Mouse (Mus musculus): ENCODE data around the gene Cdiptos. TPM values are rescaled to one million over a fixed set of nuclear protein-coding genes. Genes with fewer than 3 reads are reported as not detected.

Gene Cdiptos
- 0.95 and 1.3 TPM in 2 replicates for total RNA-seq (2023)

DNA sequence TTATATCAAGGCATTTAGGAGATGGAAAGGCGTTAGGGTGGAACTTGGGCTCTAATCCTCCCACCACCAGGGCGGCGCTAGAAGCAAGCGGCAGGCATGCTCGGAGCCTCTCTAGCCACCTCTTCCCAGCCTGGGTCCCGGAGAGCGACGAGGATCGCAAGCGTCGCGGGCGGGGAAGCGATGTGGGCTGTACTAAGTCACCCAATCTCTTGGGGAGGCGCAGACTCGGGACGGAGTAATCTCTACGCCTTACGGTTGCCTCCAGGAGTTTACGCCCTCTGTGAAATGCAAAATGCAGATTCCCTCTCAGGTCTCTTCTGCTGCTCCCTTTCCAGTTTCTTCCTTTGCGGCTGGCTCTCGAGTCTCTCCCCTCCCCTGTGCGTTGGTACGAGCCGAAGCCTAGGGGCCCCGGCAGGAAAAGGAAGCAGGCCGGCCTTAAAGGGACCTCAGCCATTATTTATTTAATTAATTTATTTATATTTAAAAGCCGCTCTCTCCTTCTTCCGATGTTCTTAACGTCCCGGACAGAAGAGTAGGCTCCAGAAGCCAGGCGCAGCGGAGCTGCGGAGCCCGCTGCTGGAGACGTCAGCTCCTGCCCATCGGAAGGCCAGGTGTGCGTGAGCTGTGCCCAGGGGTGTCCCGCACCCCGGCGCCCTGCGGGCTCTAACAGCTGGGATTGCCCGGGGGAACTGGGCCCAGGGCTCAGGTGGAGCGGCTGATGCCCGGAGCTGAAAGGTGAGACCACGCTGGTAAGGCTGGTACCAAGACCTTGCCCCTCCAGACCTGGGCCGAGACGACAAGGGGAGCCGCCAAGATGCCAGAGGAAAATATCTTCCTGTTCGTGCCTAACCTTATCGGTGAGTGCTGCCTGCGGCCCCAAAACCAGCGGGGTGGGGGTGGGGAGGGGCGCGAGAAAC is at the start of gene Cdiptos:
Cdiptos (minus strand) TSS at position 149 of the 917 bp plus-strand sequence.

DNA sequence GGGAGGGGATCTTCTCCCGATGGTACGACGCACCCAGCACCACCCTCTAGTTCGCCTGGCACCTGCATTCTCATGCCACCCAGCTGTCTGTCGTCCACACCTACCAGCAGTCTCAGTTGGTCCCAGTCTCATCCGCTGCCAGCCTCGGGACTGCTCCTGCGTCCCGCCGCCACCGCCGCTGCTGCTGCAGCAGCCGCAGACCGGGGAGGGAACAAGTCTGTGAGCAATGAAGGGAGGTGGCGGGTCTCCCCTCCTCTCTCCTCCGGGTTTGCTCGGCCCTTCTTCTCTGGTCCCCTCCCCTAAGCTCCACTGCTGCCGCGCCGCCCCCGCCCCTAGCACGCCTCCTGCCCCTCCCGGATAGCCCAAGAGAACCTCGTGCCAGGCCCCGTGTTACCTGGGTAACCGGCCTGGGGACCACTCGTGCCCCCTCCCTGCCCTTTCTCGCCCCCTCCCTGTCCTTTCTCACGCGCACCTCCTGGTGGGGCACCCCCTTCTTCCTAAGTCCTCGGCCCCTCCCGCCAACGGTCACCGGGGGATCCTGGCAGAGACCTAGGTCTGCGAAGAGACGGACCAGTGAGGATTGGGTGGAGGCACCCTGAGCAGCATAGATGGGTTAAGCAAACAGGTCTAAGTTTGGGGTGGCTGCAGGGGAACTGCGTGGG is 45.1 kb upstream of the Cdiptos start, which contains the start of the genes Gm42742 and Prrt2:
Gm42742 (minus strand) TSS at position 197 of the 662 bp plus-strand sequence.
Prrt2 (minus strand) TSS at position 311 of the 662 bp plus-strand sequence.

DNA sequence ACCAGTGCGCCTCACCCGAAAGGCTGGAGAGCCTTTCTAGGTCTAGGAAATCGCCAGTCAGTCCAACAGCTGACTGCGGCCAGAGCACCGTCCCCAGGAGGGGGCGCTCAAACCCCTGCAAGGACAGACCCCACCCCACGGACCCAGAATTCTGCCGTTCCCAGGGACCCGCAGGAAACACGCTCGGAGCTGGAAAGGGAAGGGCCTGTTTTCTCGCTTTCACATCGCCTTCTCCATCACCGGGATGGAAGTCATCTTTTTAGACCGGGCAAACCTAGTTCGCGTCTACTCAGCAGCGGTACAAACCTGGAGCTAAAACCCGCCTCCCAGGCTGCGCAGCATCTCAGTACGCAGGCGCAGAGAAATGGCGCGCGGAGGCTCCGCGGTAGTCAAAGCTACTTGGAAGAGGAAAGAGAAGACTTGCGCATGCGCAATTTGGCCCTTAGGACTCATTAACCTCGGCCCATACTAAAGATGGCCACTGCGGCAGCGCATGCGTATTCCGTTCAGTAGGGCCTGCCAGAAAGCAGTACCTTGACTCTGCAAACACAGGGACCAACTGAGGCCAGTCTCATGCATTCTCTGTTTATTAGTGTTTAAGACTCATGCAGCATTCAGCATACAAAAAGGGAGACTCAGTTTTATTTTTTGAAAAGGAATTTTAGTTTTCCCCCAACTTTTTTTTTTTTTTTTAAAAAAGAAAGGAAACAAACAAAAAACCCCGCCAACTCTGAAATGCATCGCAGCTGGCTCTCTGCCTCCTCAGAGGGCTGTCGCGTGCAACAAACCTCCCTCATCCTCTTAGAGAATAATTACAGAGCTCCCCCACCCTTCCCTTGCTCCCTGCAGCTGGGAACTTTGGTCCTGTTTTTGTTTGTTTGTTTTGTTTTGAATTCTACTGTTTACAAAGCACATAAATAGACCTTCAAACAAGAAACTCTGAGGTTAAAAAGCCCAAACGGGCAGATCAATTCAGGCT is 41.4 kb upstream of the Cdiptos start, which contains the start of gene Pagr1a:
Pagr1a (minus strand) TSS at position 382 of the 979 bp plus-strand sequence.

DNA sequence TGATC is 40.4 kb upstream of the Cdiptos start, which contains the start of gene Pagr1b:
Pagr1b (minus strand) TSS at position 4 of the 5 bp plus-strand sequence.

DNA sequence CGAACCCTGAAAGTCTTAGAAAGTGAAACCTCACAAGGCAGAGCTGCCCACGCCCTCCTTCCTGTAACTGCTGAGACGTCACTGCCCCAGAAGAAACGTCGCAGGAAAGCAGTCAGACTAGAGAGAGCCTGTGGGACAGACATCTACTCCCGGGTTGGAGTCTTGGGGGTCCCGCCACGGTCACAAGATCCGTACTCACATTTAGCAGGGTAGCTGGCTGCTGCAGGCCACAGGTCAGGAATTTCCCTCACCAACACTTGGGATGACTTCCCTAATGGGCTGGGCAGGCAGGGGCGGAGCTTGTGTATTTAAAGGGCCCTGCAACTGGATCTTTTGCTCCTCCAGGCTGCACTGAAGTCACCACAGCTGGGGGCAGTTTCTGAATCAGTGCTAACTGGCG is 38.4 kb upstream of the Cdiptos start, which contains the start of gene Mvp:
Mvp (minus strand) TSS at position 302 of the 400 bp plus-strand sequence.

DNA sequence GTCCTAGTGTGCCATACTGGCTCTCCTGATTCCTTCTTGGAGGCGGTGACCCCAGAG is 177 bp downstream of the Cdiptos start, which contains the start of gene Cdipt:
Cdipt (plus strand) TSS at position 22 of the 57 bp plus-strand sequence.

DNA sequence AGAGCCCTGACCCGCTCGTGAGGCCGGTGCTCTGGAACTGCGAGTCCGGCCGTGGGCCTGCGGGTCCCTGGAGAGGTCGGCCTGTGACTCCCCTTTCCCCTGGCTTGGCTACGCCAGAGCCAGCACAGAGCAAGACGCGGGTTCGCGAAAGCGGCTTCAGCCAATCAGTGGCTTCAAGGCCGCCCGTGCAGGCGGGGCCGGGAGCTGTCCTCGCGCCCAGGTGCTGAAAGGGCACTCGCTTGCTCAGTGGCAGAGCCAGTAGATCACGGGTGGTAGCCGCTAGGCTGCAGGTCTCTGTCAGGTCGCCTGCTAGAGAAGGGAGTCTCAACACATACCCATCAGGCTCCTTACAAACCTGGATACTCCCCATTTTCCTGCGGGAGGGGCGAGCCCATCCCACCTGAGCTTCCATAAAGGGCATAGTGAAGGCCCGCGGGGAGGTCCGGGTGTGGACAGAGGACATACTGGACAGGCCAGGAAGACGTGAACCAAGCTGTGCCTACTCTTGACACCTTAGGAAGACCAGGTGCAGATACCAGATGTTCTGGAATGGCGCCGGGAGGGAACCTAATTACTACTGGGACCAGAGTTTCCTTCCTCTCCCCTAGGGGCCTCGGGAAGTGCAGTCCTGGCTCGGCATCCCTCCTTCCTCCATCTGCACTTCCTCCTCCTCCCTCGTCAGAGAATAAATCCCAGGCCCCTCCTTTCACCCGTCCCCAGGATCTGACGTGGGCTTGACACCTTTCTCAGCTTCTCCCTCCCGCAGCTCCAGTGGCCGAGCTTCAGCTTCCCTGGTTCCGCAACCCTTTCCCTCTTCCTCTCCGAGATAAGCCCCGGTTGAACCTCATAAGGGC is 25.9 kb downstream of the Cdiptos start, which contains the start of gene Sez6l2:
Sez6l2 (plus strand) TSS at position 771 of the 854 bp plus-strand sequence.

DNA sequence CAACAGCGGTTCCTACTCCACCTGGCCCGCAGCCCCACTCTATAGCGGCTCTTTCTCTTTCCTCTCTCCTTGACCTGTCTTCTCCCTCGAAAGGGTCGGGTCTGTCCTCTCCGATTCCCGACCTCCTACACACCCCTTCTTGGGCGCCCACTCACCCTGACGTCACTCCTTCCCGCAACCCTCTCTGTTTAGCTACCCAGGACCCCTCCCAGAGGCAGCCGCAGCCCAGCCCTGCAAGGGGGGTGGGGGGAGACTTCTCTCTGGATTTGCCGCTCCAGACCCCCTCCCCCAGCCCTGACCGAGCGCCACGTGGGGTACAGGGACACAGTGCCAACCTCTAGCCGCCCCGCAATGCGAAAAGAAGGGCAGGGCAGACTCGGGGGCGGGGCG is 26.5 kb downstream of the Cdiptos start, which contains the start of gene Asphd1:
Asphd1 (minus strand) TSS at position 180 of the 390 bp plus-strand sequence.

DNA sequence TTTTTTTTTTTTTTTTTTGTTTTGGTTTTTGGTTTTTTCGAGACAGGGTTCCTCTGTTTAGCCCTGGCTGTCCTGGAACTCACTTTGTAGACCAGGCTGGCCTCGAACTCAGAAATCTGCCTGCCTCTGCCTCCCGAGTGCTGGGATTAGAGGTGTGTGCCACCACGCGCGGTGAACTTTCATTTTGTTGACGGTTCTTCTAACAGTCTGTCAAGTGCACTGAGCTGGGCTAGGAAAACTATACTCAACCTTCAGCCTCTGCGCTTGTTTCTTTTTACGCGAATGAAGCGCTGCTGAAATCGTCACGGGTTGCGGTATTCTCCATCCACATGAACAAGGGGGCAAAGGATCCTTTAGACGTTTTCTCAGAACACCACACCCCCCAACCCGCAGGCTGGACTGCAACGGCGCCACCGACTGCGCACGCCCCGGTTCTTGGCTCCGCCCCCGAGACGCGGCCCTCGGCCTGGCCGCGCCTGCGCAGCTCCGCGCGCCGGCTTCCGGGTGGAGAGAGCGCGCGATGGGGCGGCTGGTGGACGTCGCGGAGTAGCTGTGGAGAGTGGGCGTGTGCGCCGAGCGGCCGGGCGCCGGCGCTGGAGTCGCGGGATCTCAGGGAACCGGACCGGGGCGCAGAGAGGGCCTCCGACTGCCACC is 47.4 kb downstream of the Cdiptos start, which contains the start of gene Kctd13:
Kctd13 (plus strand) TSS at position 496 of the 654 bp plus-strand sequence.

DNA sequence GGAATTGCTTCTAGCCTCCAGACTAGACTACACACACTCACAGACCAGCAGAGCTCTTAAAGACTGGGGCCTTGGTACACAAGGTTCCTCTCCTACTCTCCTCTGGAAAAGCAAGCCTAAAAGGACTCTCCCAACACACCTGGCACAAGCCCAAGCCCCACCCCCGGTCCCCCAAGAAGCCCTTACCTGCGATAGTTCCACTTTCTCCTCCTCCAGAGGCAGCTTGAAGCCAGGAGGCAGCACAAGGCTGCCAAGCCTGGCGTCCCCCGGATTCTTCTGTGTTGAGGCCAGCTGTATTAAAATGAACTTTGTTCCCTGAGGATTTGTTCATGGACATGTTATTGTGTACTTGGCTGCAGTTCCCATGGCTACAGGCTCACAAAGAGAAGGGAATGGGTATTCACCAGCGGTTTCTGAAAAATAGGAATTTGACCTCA is 53.3 kb downstream of the Cdiptos start, which contains the start of gene Tmem219:
Tmem219 (minus strand) TSS at position 294 of the 437 bp plus-strand sequence.

Other genes with a start within 250 kb of the Cdiptos start
- 255 and 261 TPM in 2 replicates for gene Mapk3, start 216.5 kb downstream of the Cdiptos start, total RNA-seq (2023)
- 17.6 and 21.9 TPM in 2 replicates for gene Gdpd3, start 209.8 kb downstream of the Cdiptos start, total RNA-seq (2023)
- gene Ypel3, start 199.1 kb downstream of the Cdiptos start, total RNA-seq (2023) = 278 and 300 TPM in 2 replicates
- 4.3 and 4.4 TPM in 2 replicates for gene Tbx6, start 194.6 kb downstream of the Cdiptos start, total RNA-seq (2023)
- 231 and 266 TPM in 2 replicates for gene Ppp4c, start 183.6 kb downstream of the Cdiptos start, total RNA-seq (2023)
- gene Fam57b, start 178.4 kb downstream of the Cdiptos start, total RNA-seq (2023) = not detected in 2 replicates
- gene 4930451I11Rik, start 144.5 kb downstream of the Cdiptos start, total RNA-seq (2023) = not detected in 2 replicates
- not detected in 2 replicates for gene Doc2a, start 128.7 kb downstream of the Cdiptos start, total RNA-seq (2023)
- gene Hirip3, start 114.1 kb downstream of the Cdiptos start, total RNA-seq (2023) = 37.5 and 38.0 TPM in 2 replicates
- 41.4 and 42.2 TPM in 2 replicates for gene Ino80e, start 113.7 kb downstream of the Cdiptos start, total RNA-seq (2023)
- 50.7 and 59.9 TPM in 2 replicates for gene Taok2, start 91.4 kb downstream of the Cdiptos start, total RNA-seq (2023)
- gene Tmem219, start 53.2 kb downstream of the Cdiptos start, total RNA-seq (2023) = 38.9 and 40.1 TPM in 2 replicates
- gene Kctd13, start 47.2 kb downstream of the Cdiptos start, total RNA-seq (2023) = 17.4 and 23.2 TPM in 2 replicates
- gene Asphd1, start 26.5 kb downstream of the Cdiptos start, total RNA-seq (2023) = not detected in 2 replicates
- 1.9 and 3.1 TPM in 2 replicates for gene Sez6l2, start 25.5 kb downstream of the Cdiptos start, total RNA-seq (2023)
- 56.2 and 56.5 TPM in 2 replicates for gene Cdipt, start 184 bp downstream of the Cdiptos start, total RNA-seq (2023)
- gene Mvp, start 38.5 kb upstream of the Cdiptos start, total RNA-seq (2023) = 49.1 and 58.0 TPM in 2 replicates
- gene Pagr1b, start 40.4 kb upstream of the Cdiptos start, total RNA-seq (2023) = not detected in 2 replicates
- gene Pagr1a, start 41.3 kb upstream of the Cdiptos start, total RNA-seq (2023) = 1.5 and 35.7 TPM in 2 replicates
- 26.0 TPM in 1 of 2 replicates, not detected in the other for gene Gm42742, start 45.0 kb upstream of the Cdiptos start, total RNA-seq (2023)
- 0.79 TPM in 1 of 2 replicates, not detected in the other for gene Prrt2, start 45.1 kb upstream of the Cdiptos start, total RNA-seq (2023)
- 128 and 143 TPM in 2 replicates for gene Maz, start 50.9 kb upstream of the Cdiptos start, total RNA-seq (2023)
- gene Kif22, start 66.4 kb upstream of the Cdiptos start, total RNA-seq (2023) = 41.1 and 48.3 TPM in 2 replicates
- 1.2 TPM in 1 of 2 replicates, not detected in the other for gene Zg16, start 111.2 kb upstream of the Cdiptos start, total RNA-seq (2023)
- gene AI467606, start 115.3 kb upstream of the Cdiptos start, total RNA-seq (2023) = 155 and 172 TPM in 2 replicates
- 2.0 and 3.8 TPM in 2 replicates for gene Qprt, start 146.1 kb upstream of the Cdiptos start, total RNA-seq (2023)
- gene Spn, start 161.7 kb upstream of the Cdiptos start, total RNA-seq (2023) = 96.9 and 102 TPM in 2 replicates
- 47.6 and 62.2 TPM in 2 replicates for gene Cd2bp2, start 220.0 kb upstream of the Cdiptos start, total RNA-seq (2023)
- 106 and 122 TPM in 2 replicates for gene Tbc1d10b, start 232.4 kb upstream of the Cdiptos start, total RNA-seq (2023)
- gene Mylpf, start 232.8 kb upstream of the Cdiptos start, total RNA-seq (2023) = 6.7 and 11.1 TPM in 2 replicates